Mouse (Mus musculus): ENCODE results near the gene Leng1. TPM values are rescaled to one million over a fixed set of nuclear protein-coding genes. Genes with fewer than 3 reads are reported as not detected.

The Leng1 gene
- polyA plus RNA-seq, 1 experiment from 2014 or later, result 15.3 TPM

- no peak for ATAC-seq (ENCODE audit: low FRiP score, low read depth)
- H3K27me3 ChIP-seq, result no peaks in the 10 kb centered on the region; the same call in 1 of the 2 replicates
Measured at GRCm38 (mm10) chr7:3645488-3646025, 20.1 kb downstream of the Leng1 start.

GRCm38 (mm10) chr7:3644672-3645487 is 20.8 kb downstream of the Leng1 start, which contains the start of gene Cnot3:
Gene Cnot3, plus strand, starts transcription at chr7:3645268.
- peak within 1 kb of the TSS; percentile 73 for H3K4me2 ChIP-seq
- H3K27me3 ChIP-seq, result no peaks in the 10 kb centered on the region; the same call in 1 of the 2 replicates
- no peaks in the 10 kb centered on the region for H3K9me3 ChIP-seq
- peak within 1 kb of the TSS; percentile 89 for H3K4me3 ChIP-seq
- peak within 1 kb of the TSS; percentile 97 for H3K9ac ChIP-seq
- H3K36me3 ChIP-seq, result peaks cover 14% of the 10 kb centered on the region; the same call in 1 of the 2 replicates
- peaks cover 46% of the 10 kb centered on the region for H3K4me1 ChIP-seq (replicated peaks)
- ATAC-seq (ENCODE audit: low FRiP score, low read depth), result peak; percentile 98
- under 1% methylated on average over 57 of the region's 58 CpGs for WGBS
- peak within 1 kb of the TSS; percentile 96 for H3K27ac ChIP-seq (replicated peaks)

More at GRCm38 (mm10) chr7:3645488-3646025, 20.1 kb downstream of the Leng1 start:
- Histone ChIP-seq H3K4me2 (peak overlapping the region; percentile 73), H3K36me3 (peaks cover 15% of the 10 kb centered on the region; the same call in 1 of the 2 replicates), H3K9me3 (no peaks in the 10 kb centered on the region), H3K4me1 (replicated peaks) (peaks cover 46% of the 10 kb centered on the region), H3K27ac (replicated peaks) (peak overlapping the region; percentile 96), H3K9ac (peak overlapping the region; percentile 97), H3K4me3 (peak overlapping the region; percentile 89)
- under 1% methylated on average over 56 of the region's 58 CpGs for WGBS

DNA sequence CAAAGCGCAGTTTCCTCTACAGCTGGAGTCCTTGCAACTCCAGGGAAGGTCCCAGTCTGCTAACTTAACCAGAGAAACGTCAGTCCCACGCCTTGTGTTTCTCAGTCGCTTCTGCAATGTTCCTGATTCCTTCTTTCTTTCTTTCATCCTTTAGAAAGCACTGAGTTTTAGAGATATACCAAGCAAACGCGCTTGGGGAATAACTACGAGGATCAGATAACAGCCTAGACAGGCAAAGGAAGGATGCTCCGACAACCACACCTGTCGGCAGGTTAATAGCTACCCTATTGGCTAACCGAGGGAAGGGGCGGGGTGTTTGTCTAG is 21.3 kb downstream of the Leng1 start:
- peak overlapping the region; percentile 16; the same call in 1 of the 2 replicates for H3K9ac ChIP-seq
- WGBS, result under 1% methylated on average over 11 of the region's 11 CpGs
- H3K36me3 ChIP-seq, result peaks cover 14% of the 10 kb centered on the region
- peak overlapping the region; percentile 89 for H3K4me3 ChIP-seq
- H3K27ac ChIP-seq (replicated peaks), result peak overlapping the region; percentile 51
- no peaks in the 10 kb centered on the region; the same call in 1 of the 2 replicates for H3K27me3 ChIP-seq
- peak overlapping the region; percentile 73 for H3K4me2 ChIP-seq
- peak; percentile 0; the same call in 1 of the 2 replicates for ATAC-seq (ENCODE audit: low FRiP score, low read depth)
- peaks cover 42% of the 10 kb centered on the region for H3K4me1 ChIP-seq (replicated peaks)
- H3K9me3 ChIP-seq, result no peaks in the 10 kb centered on the region

DNA sequence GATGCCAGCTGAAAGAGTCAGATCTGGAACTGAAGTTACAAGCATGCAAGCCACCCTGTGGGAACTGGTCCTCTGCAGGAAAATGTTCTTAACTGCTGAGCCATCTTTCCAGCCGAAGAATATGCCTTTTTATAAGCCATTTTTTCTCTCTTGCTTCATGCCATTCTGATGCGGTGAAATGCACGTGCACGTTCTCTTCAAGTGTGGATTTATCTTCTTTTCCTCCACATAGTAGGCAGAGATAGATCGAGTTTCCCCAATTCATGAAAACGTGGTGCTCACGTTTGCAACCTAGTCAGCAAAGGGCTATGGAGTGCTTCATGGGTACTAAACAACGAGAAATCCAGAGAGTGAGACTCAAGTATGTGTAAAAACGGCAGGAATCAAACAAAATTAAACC is 21.8 kb downstream of the Leng1 start:
- WGBS, result 20% methylated on average over 9 of the region's 9 CpGs
- Histone ChIP-seq H3K4me3 (peak overlapping the region; percentile 89), H3K36me3 (peaks cover 19% of the 10 kb centered on the region), H3K9ac (peak overlapping the region; percentile 16; the same call in 1 of the 2 replicates), H3K9me3 (no peaks in the 10 kb centered on the region), H3K27ac (replicated peaks) (peak overlapping the region; percentile 51; the same call in 1 of the 2 replicates), H3K27me3 (no peaks in the 10 kb centered on the region; the same call in 1 of the 2 replicates), H3K4me2 (peak overlapping the region; percentile 73), H3K4me1 (replicated peaks) (peaks cover 38% of the 10 kb centered on the region)
- ATAC-seq (ENCODE audit: low FRiP score, low read depth), result no peak

DNA sequence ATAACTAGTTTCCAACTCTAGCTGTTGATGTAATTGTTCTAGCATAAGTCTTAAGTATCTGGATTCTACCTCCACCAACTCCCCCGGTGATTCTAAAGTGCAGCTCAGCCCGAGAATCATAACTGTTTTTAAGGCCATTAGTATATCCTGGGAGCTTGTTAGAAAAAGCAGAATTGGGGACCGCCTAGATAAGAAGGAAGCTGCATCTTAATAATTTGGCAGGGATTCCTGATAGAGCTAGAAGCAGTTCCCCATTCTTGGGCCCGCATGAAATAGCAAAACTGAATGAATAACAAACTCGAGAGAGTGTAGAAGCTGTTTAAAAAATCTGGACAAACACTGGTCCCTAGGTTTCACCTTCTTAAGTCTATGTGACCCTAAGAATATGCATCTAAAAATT is 22.2 kb downstream of the Leng1 start:
- no peak overlapping the region for H3K27ac ChIP-seq (replicated peaks)
- no peaks in the 10 kb centered on the region; the same call in 1 of the 2 replicates for H3K27me3 ChIP-seq
- no peak for ATAC-seq (ENCODE audit: low FRiP score, low read depth)
- H3K4me3 ChIP-seq, result no peak overlapping the region
- H3K9me3 ChIP-seq, result no peaks in the 10 kb centered on the region
- H3K4me1 ChIP-seq (replicated peaks), result peaks cover 34% of the 10 kb centered on the region
- WGBS, result 80% methylated on average over 5 of the region's 5 CpGs
- H3K4me2 ChIP-seq, result peak overlapping the region; percentile 73
- H3K9ac ChIP-seq, result no peak overlapping the region
- H3K36me3 ChIP-seq, result peaks cover 20% of the 10 kb centered on the region

DNA sequence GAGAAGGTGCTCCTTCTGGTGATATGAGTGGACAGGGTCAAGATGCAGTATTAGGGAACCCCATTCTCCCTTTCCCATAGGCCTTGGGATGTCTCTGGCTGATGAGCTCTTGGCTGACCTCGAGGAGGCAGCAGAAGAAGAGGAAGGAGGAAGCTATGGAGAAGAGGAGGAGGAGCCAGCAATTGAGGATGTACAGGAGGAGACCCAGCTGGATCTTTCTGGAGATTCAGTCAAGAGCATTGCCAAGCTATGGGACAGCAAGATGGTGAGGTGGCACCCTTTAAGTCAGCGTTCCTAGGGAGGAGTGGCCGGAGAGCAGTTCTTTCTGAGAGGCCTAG is 35.2 kb downstream of the Leng1 start:
- Histone ChIP-seq H3K9me3 (no peaks in the 10 kb centered on the region), H3K36me3 (peaks cover 11% of the 10 kb centered on the region), H3K4me3 (peak overlapping the region; percentile 62), H3K4me2 (peak overlapping the region; percentile 95), H3K4me1 (replicated peaks) (peaks cover 31% of the 10 kb centered on the region), H3K27ac (replicated peaks) (no peak overlapping the region), H3K27me3 (no peaks in the 10 kb centered on the region), H3K9ac (peak overlapping the region; percentile 75)
- WGBS, result 65% methylated on average over 3 of the region's 3 CpGs
- ATAC-seq (ENCODE audit: low FRiP score, low read depth), result peak; percentile 33

DNA sequence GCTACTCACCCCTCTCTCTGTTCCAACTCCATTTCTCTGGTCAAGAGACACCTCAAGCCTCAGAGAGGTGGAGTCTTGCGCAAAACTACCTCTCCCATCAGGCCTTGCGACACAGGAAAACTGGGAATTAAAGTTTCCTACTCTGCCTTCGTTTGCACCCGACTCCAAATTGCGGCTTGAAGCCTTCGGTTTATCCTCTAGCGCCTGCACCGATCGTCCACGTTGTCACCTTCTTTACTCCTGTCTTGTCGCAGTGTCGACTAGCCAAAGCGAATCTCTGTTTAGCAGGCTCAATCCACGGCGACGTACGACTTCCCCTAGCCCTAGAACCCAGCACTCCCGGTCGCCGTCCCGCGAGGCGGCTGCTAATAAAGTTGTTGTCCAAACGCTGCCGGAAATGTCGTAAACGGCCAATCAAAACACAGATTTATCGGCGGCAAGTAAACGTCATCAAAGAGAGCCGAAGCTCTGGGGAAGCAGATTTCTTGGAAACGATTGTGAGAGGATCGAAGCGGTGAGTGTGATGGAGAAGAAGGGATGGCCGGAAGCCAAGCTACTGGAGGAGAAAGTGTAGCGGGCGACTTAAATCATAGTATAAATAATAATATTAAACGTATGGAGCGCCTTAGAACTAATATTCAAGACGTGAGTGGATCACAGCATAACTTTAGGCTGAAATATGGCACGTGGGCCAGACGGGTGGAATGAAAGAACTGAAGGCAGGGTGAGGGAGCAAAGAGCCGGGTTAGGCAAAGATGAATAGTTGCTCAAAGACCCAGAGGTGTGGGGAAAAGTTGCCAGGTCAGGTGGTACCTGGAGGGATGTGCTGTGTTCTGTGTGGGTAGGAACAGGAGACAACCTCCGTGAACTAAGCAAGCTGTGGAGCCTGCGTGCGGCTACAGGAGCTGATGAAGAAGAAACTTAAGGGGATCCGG is 35.8 kb downstream of the Leng1 start, which contains the start of the genes Tfpt and Prpf31:
Gene Tfpt, minus strand, starts transcription at position 387 of the 935 bp plus-strand sequence.
Gene Prpf31, plus strand, starts transcription at position 443 of the 935 bp plus-strand sequence.
- peaks cover 31% of the 10 kb centered on the region for H3K4me1 ChIP-seq (replicated peaks)
- 1% methylated on average over 47 of the region's 47 CpGs for whole genome bisulfite sequencing

DNA sequence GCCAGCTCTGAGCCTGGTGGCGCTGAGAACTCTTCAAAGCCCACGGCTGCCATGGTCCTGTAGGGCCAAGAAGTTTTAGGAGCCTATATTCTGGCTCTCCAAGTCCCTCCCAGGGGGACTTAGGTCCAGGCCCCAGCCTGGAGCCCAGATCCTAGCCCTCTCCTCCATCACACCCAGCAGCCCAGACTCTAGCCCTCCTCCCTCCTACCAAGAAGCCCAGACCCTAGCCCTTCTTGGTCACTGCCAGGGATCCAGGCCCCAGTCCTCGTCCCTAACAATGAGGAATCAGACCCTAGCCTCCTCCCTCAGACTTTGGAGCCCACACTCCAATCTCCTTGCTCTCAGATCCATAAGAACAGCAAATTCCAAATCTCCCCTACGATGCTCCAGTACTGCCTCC is 36.6 kb downstream of the Leng1 start:
- no peaks in the 10 kb centered on the region for H3K9me3 ChIP-seq
- WGBS, result 41% methylated on average over 4 of the region's 4 CpGs

More for the DNA sequence above, 35.8 kb downstream of the Leng1 start, which contains the start of the genes Tfpt and Prpf31:
- Histone ChIP-seq H3K9ac (peak within 1 kb of the TSS; percentile 75), H3K27ac (replicated peaks) (peak within 1 kb of the TSS; percentile 88), H3K4me3 (peak within 1 kb of the TSS; percentile 62), H3K27me3 (no peaks in the 10 kb centered on the region), H3K36me3 (peaks cover 7% of the 10 kb centered on the region; the same call in 1 of the 2 replicates), H3K9me3 (no peaks in the 10 kb centered on the region), H3K4me2 (peak within 1 kb of the TSS; percentile 95)
- ATAC-seq (ENCODE audit: low FRiP score, low read depth), result peak; percentile 90

GRCm38 (mm10) chr7:3617242-3617995 is 48.2 kb downstream of the Leng1 start, which contains the start of gene Ndufa3:
Gene Ndufa3, plus strand, starts transcription at chr7:3617373.
- peak within 1 kb of the TSS; percentile 71 for H3K4me2 ChIP-seq
- peak within 1 kb of the TSS; percentile 77 for H3K27ac ChIP-seq (replicated peaks)
- peak within 1 kb of the TSS; percentile 64 for H3K9ac ChIP-seq
- peaks cover 21% of the 10 kb centered on the region for H3K4me1 ChIP-seq (replicated peaks)
- no peaks in the 10 kb centered on the region; the same call in 1 of the 2 replicates for H3K27me3 ChIP-seq
- H3K36me3 ChIP-seq, result peaks cover 13% of the 10 kb centered on the region; the same call in 1 of the 2 replicates
- H3K4me3 ChIP-seq, result peak within 1 kb of the TSS; percentile 66
- H3K9me3 ChIP-seq, result no peaks in the 10 kb centered on the region
- under 1% methylated on average over 32 of the region's 32 CpGs for WGBS
- ATAC-seq (ENCODE audit: low FRiP score, low read depth), result peak; percentile 96

More for the DNA sequence above, 36.6 kb downstream of the Leng1 start:
- ATAC-seq (ENCODE audit: low FRiP score, low read depth), result peak; percentile 40
- Histone ChIP-seq H3K9ac (peak overlapping the region; percentile 75), H3K4me2 (peak overlapping the region; percentile 95), H3K27ac (replicated peaks) (peak overlapping the region; percentile 88), H3K27me3 (no peaks in the 10 kb centered on the region), H3K4me1 (replicated peaks) (peaks cover 31% of the 10 kb centered on the region), H3K36me3 (peaks cover 11% of the 10 kb centered on the region), H3K4me3 (peak overlapping the region; percentile 62)

DNA sequence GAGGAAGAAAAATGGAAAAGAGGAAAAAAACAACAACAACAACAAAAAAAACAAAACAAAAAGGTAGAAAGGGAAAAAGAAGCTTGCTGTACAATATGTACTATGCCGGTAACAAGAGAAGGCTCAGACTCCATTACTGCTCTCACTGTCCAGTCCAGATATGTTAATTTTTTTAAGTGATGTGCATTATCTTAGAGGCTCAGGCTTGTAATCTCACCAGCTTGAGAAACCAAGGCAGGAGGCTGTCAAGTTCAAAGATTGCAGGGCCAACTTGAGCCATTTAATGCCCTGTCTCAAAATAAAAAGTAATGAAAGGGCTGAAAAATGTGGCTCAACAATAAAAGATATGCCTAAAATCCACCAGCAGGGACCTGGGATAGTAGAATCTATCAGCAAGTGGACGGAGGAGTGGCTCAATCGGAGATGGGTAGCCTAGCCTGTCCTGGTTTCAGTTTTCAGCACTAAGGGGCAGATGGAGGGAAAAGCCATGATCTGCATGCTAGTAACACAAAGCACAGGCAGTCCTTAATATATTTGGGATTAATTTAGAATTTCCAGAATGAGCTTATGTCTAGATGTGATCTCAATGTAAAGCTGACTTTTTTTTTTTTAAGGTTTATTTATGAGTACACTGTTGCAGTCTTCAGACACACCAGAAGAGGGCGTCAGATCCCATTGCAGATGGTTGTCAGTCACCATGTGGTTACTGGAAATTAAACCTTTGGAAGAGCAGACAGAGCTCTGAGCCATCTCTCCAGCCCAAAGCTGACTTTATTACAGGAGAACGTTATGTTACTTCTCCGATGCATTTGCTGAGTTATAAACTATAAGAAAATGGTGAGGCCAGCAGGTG is 49.0 kb downstream of the Leng1 start:
- peak; percentile 17 for ATAC-seq (ENCODE audit: low FRiP score, low read depth)
- H3K9me3 ChIP-seq, result no peaks in the 10 kb centered on the region
- H3K4me1 ChIP-seq (replicated peaks), result peaks cover 21% of the 10 kb centered on the region
- H3K4me3 ChIP-seq, result peak overlapping the region; percentile 66
- H3K9ac ChIP-seq, result no peak overlapping the region
- 45% methylated on average over 6 of the region's 6 CpGs for WGBS
- peak overlapping the region; percentile 71 for H3K4me2 ChIP-seq
- H3K27me3 ChIP-seq, result no peaks in the 10 kb centered on the region; the same call in 1 of the 2 replicates
- peak overlapping the region; percentile 16 for H3K27ac ChIP-seq (replicated peaks)
- H3K36me3 ChIP-seq, result peaks cover 11% of the 10 kb centered on the region; the same call in 1 of the 2 replicates
